Mouse (Mus musculus): ENCODE measurements around the gene Sap30. TPM values are rescaled to one million over a fixed set of nuclear protein-coding genes. Genes with fewer than 3 reads are reported as not detected.

Gene Sap30
- polyA plus RNA-seq, 1 experiment from 2014 or later = 46.6 TPM

DNA sequence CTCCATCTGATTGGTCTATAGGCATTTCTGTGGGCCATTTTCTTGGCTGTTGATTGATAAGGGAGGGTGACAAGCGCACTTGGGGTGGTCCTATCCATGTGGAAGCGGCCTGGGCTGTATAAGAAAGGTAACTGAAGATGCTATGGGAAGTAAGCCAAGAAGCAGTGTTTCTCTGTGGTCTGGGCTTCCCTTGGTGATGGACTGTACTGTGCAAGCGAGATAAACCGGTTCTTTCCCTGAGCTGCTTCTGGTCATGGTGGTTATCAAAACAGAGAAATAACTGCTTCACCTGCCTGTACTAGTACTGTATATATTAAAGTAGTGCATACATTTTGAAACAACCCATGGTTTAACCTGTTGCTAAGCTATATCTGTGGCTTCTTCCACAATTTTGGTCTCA is 4.2 kb upstream of the Sap30 start:
- WGBS = 84% methylated on average over 4 of the region's 4 CpGs
- no peaks in the 10 kb centered on the region for H3K9me3 ChIP-seq (replicated peaks)

DNA sequence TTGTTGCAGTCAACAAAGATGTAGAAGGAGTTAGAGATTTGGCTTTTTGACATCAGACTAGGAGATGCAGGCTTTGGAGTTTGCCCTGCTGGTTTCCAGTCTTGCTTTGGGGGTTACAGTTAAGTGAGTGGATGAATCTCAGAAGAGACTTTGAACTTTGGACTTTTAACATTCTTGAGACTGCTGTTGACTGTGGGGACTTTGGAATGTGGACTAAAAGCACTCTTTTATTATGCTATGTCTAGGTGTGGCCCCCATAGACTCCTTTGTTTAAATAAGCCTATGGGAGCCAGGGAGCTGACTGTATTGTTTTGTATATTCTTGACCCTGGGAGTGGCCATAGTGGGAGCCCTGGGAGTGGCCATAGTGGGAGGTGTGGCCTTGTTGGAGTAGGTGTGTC is 2.2 kb upstream of the Sap30 start:
- Histone ChIP-seq H3K36me3 (no peaks in the 10 kb centered on the region), H3K27me3 (no peaks in the 10 kb centered on the region), H3K9me3 (replicated peaks) (no peaks in the 10 kb centered on the region), H3K4me2 (no peak overlapping the region), H3K27ac (no peak overlapping the region), H3K9ac (no peak overlapping the region), H3K4me3 (no peak overlapping the region), H3K4me1 (replicated peaks) (peaks cover 10% of the 10 kb centered on the region)
- ATAC-seq (replicated peaks; ENCODE audit: insufficient number of reproducible peaks, insufficient read depth, low FRiP score, low read depth) = no peak

More for the DNA sequence above, 4.2 kb upstream of the Sap30 start:
- Histone ChIP-seq H3K27ac (no peak overlapping the region), H3K4me1 (replicated peaks) (peaks cover 6% of the 10 kb centered on the region), H3K36me3 (no peaks in the 10 kb centered on the region), H3K27me3 (no peaks in the 10 kb centered on the region), H3K4me2 (no peak overlapping the region), H3K9ac (no peak overlapping the region), H3K4me3 (no peak overlapping the region)
- no peak for ATAC-seq (replicated peaks; ENCODE audit: insufficient number of reproducible peaks, insufficient read depth, low FRiP score, low read depth)

DNA sequence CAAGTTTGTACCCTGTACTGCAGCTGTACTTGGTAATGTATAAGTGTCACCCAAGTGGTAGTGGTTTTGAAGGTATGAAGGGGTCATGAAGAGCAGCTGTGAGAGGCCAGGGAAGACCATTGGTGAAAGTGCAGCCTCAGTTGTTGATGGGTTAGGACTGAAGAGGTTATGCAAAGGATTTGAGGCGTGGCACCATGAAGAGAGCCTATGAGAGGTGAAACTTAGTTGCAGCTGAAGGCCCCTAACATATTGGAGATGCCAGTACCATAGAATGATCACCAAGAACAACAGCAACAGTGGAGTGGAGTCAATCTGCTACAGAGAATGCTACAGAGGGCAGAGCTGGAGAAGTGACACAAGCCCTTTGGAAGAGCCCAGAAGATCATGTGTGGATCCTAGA is 1.7 kb upstream of the Sap30 start:
- H3K4me3 ChIP-seq = peak overlapping the region; percentile 74; the same call in 1 of the 2 replicates
- peak overlapping the region; percentile 81; the same call in 1 of the 2 replicates for H3K4me2 ChIP-seq
- no peak overlapping the region for H3K9ac ChIP-seq
- peaks cover 10% of the 10 kb centered on the region for H3K4me1 ChIP-seq (replicated peaks)
- peak overlapping the region; percentile 97 for H3K27ac ChIP-seq
- ATAC-seq (replicated peaks; ENCODE audit: insufficient number of reproducible peaks, insufficient read depth, low FRiP score, low read depth) = no peak
- H3K27me3 ChIP-seq = no peaks in the 10 kb centered on the region
- 100% methylated on average over 1 of the region's 1 CpGs for WGBS
- H3K36me3 ChIP-seq = no peaks in the 10 kb centered on the region
- H3K9me3 ChIP-seq (replicated peaks) = no peaks in the 10 kb centered on the region

DNA sequence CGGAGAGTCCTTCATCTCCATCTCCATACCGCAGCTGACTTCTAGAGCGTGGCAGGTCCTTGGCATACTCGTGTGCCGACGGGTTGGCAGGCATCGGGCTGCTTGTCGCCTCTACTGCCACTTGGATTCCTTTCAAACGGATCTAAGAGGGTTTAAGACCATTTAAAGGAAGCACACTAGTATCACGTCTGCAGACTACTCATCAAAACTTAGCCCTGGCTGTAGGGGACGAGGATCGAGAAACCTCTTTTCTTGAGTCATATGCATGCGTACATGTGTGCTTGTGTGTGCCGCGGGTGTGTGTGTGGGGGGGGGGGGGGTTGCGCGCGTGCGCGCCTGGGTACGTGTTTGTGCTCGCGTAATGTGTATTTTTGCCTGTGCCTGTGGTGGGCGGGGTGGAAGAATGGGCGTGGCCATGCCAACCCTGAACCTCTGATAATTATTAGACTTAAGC is 679 bp upstream of the Sap30 start:
- Histone ChIP-seq H3K27ac (peak overlapping the region; percentile 97), H3K9ac (peak overlapping the region; percentile 70), H3K27me3 (no peaks in the 10 kb centered on the region), H3K9me3 (replicated peaks) (no peaks in the 10 kb centered on the region), H3K4me3 (peak overlapping the region; percentile 74), H3K36me3 (peaks cover 3% of the 10 kb centered on the region), H3K4me2 (peak overlapping the region; percentile 81), H3K4me1 (replicated peaks) (peaks cover 10% of the 10 kb centered on the region)
- under 1% methylated on average over 25 of the region's 25 CpGs for WGBS
- ATAC-seq (replicated peaks; ENCODE audit: insufficient number of reproducible peaks, insufficient read depth, low FRiP score, low read depth) = peak; percentile 56

DNA sequence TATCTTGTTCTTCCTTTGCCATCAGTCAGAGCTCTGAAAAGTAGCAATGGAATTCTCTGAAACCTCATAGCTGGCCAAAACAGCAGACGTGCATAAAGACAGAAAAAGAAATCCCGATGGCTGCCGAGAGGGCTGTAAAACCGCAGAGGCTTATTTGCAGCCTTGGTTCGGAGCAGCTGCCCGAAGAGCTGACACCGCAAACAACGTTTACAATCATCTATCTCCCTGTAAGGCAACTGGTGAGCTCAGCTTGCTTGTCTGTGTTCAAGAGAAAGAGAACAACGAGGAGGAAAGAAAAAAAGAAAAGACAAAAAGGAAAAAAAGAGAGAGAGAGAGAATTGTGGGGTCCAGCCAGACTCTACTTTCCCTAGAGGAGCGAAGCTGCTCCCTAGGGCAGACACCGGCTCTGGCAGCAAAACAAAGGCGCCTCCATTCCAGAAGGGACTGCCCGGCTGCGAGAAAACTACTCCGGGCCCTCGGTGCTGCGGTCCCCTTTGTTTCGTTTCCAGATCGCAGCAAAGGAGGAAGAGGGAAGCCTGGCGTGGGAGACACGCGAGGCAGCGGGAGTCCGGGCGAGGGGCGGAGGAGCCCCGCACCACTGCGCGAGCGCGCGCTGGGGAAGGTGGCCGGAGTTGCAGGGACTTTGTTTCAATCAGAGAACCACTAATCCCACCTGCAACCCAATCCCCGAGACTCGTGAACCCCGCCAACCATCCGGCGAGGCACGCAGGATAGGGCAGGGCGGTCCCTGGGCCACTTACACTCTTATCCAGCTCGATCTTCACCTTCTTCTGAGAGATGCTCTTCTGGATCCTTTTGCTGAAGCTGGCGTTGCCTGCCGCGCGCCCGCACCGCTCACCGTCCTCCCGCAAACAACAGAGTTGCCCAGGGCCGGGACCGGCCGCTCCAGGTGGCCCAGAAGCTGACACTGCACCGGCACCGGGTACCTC is 894 bp downstream of the Sap30 start:
- no peaks in the 10 kb centered on the region for H3K27me3 ChIP-seq
- H3K4me3 ChIP-seq = peak overlapping the region; percentile 74
- H3K4me2 ChIP-seq = peak overlapping the region; percentile 81
- H3K9ac ChIP-seq = peak overlapping the region; percentile 81
- H3K27ac ChIP-seq = peak overlapping the region; percentile 97
- peaks cover 10% of the 10 kb centered on the region for H3K4me1 ChIP-seq (replicated peaks)
- ATAC-seq (replicated peaks; ENCODE audit: insufficient number of reproducible peaks, insufficient read depth, low FRiP score, low read depth) = peak; percentile 56
- H3K9me3 ChIP-seq (replicated peaks) = no peaks in the 10 kb centered on the region
- peaks cover 10% of the 10 kb centered on the region for H3K36me3 ChIP-seq
- under 1% methylated on average over 54 of the region's 54 CpGs for WGBS

DNA sequence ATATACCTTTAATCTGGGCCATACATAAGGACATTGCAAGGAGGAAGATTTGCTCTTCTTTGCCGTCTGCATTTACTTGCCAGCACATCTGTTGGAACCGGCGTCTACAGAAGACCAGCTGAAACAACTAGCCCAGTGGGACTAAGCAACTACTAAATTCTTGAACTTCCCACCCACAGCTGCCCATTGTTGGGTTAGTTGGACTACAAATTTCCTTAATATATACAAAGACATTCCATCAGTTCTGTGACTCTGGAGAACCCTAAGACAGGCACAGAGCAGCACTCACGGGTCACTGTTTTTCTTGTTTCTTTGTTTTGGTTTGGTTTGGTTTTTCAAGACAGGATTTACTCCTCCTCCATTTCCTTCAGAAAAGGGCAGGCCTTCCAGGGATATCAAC is 7.1 kb downstream of the Sap30 start:
- Histone ChIP-seq H3K27me3 (no peaks in the 10 kb centered on the region), H3K36me3 (peaks cover 18% of the 10 kb centered on the region), H3K4me2 (no peak overlapping the region), H3K4me1 (replicated peaks) (peaks cover 14% of the 10 kb centered on the region), H3K4me3 (no peak overlapping the region), H3K27ac (no peak overlapping the region), H3K9me3 (replicated peaks) (no peaks in the 10 kb centered on the region), H3K9ac (no peak overlapping the region)
- ATAC-seq (replicated peaks; ENCODE audit: insufficient number of reproducible peaks, insufficient read depth, low FRiP score, low read depth) = no peak
- WGBS = 85% methylated on average over 4 of the region's 4 CpGs

DNA sequence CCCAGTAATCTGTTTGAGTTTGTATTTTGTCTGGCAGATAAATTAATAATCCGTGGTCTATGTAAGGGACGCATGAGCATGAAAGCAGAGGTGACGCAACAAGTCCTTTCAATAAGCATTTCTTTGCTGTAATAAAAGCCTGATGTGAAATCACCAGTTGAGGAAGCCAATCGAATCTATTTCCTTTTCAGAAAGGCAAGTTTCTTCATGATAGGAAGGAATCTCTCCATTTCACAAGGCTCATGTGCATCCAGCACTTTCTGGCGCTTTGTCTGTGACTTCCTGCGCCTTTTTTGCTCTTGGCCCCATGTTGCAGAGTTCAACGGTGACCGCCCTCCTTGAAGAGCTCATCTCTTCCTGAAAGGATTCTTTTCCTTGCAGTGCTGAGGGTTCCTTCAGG is 8.0 kb downstream of the Sap30 start:
- no peaks in the 10 kb centered on the region for H3K27me3 ChIP-seq
- WGBS = 94% methylated on average over 8 of the region's 8 CpGs

DNA sequence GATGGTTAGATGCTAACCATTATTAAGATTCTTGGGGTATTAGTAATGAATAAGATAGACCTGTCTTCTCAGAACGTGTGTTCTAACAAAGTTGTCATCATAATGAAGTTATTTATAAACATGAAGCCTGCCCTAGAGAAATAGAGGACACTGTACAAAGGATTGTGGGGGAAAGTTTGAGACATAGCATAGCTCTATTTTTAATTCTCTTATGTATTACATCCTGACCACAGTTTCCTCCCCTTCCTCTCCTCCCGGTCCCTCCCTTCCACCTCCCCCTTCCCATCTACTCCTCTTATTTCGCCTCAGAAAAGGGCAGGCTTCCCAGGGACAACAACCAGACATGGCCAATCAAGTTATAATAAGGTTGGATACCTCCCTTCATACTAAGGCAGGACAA is 9.3 kb downstream of the Sap30 start:
- Histone ChIP-seq H3K9ac (no peak overlapping the region), H3K4me2 (no peak overlapping the region), H3K9me3 (replicated peaks) (no peaks in the 10 kb centered on the region), H3K4me1 (replicated peaks) (peaks cover 11% of the 10 kb centered on the region), H3K27me3 (no peaks in the 10 kb centered on the region), H3K36me3 (peaks cover 15% of the 10 kb centered on the region), H3K4me3 (no peak overlapping the region), H3K27ac (peak overlapping the region; percentile 62)
- 24% methylated on average over 3 of the region's 3 CpGs for WGBS
- ATAC-seq (replicated peaks; ENCODE audit: insufficient number of reproducible peaks, insufficient read depth, low FRiP score, low read depth) = peak; percentile 69; the same call in 1 of the 2 replicates

More for the DNA sequence above, 8.0 kb downstream of the Sap30 start:
- no peak overlapping the region for H3K4me3 ChIP-seq
- no peak overlapping the region for H3K9ac ChIP-seq
- ATAC-seq (replicated peaks; ENCODE audit: insufficient number of reproducible peaks, insufficient read depth, low FRiP score, low read depth) = no peak
- H3K4me1 ChIP-seq (replicated peaks) = peaks cover 11% of the 10 kb centered on the region
- no peak overlapping the region for H3K27ac ChIP-seq
- H3K9me3 ChIP-seq (replicated peaks) = no peaks in the 10 kb centered on the region
- H3K4me2 ChIP-seq = no peak overlapping the region
- peaks cover 18% of the 10 kb centered on the region for H3K36me3 ChIP-seq

DNA sequence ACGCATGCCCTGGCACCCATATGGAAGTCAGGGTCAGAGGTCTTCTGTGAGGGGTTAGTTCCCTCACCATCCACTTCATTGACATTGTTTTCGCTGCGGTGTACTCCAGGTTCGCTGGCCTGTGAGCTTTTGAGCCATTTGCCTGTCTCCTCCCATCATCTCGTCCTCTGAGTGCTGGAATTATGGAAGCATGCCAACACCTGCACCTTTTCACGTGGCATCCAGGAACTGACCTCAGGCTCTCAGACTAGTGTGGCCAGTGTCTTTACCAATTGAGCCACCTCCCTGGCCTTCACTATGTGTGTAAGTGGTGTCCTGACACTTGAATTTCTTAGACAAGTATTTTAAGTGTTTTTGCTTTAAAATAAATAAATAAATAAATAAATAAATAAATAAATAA is 13.9 kb downstream of the Sap30 start:
- peaks cover 17% of the 10 kb centered on the region for H3K4me1 ChIP-seq (replicated peaks)
- no peak overlapping the region for H3K27ac ChIP-seq
- H3K4me3 ChIP-seq = no peak overlapping the region
- H3K9ac ChIP-seq = no peak overlapping the region
- 63% methylated on average over 6 of the region's 6 CpGs for WGBS
- no peak overlapping the region for H3K4me2 ChIP-seq
- no peaks in the 10 kb centered on the region for H3K27me3 ChIP-seq
- no peaks in the 10 kb centered on the region for H3K36me3 ChIP-seq
- H3K9me3 ChIP-seq (replicated peaks) = no peaks in the 10 kb centered on the region
- ATAC-seq (replicated peaks; ENCODE audit: insufficient number of reproducible peaks, insufficient read depth, low FRiP score, low read depth) = no peak

DNA sequence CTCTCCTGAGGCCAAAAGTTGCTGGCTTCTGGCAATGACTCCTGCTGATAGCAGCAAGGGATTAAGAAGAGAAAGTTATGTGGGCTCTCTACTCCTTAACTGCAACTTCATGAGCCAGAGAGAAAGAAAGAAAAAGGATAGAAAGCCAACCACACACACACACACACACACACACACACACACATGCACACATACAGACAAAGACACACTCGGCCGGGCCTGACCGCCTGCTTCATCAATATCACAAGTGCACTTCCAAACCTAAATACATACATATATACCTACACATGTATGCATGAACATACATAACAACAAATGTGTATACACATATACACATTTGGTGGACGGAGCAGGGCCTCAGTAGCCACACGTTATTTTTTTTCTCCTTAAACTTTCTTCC is 16.8 kb downstream of the Sap30 start:
- Histone ChIP-seq H3K9ac (no peak overlapping the region), H3K4me3 (no peak overlapping the region), H3K27me3 (no peaks in the 10 kb centered on the region), H3K9me3 (replicated peaks) (no peaks in the 10 kb centered on the region), H3K4me1 (replicated peaks) (peaks cover 17% of the 10 kb centered on the region), H3K36me3 (no peaks in the 10 kb centered on the region), H3K4me2 (no peak overlapping the region), H3K27ac (no peak overlapping the region)
- no peak for ATAC-seq (replicated peaks; ENCODE audit: insufficient number of reproducible peaks, insufficient read depth, low FRiP score, low read depth)
- WGBS = 83% methylated on average over 5 of the region's 5 CpGs

DNA sequence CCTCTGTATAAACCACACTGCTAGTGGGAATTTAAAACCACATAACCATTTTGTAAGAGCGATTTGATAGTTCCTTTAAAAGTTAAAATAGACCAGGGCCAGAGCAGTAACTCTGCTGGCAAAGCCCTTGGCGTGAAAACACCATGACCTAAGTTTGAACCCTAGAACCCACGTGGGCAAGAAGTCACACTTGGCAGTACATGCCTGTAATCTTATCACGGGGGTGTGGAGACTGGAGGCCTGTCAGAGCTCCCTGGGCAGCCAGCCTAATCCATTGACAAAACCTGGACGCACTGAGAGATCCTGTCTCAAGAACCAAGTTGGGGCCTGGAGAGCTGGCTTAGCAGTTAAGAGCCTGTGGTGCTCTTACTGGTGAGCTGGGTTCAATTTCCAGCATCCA is 19.0 kb downstream of the Sap30 start:
- peaks cover 17% of the 10 kb centered on the region for H3K4me1 ChIP-seq (replicated peaks)
- no peak overlapping the region for H3K9ac ChIP-seq
- no peaks in the 10 kb centered on the region for H3K9me3 ChIP-seq (replicated peaks)
- peak; percentile 98 for ATAC-seq (replicated peaks; ENCODE audit: insufficient number of reproducible peaks, insufficient read depth, low FRiP score, low read depth)
- H3K4me2 ChIP-seq = 0 out of 2 replicates have a peak overlapping the region, but pooled peaks have one; percentile 13
- 6% methylated on average over 5 of the region's 5 CpGs for WGBS
- peak overlapping the region; percentile 80 for H3K27ac ChIP-seq
- no peak overlapping the region for H3K4me3 ChIP-seq
- H3K27me3 ChIP-seq = no peaks in the 10 kb centered on the region
- H3K36me3 ChIP-seq = no peaks in the 10 kb centered on the region

DNA sequence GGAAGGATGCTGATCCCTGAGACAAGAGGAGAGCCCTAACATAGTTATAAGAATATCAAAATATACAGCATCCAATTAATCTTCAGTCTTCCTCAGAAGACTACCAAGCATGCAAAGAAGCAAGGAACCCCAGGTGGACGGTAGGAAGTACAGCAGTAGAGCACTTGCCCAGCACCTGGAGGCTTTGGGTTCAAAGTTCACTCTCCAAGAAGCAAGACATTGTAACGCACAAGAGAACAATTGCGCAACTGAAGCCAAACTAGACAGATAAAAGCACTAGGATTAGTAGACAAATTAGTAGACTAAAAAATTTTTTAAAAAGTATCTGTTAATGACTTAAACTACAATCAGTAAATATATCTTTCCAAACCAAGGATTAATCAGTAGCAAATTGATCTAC is 23.9 kb downstream of the Sap30 start:
- no peak overlapping the region for H3K9ac ChIP-seq
- no peaks in the 10 kb centered on the region for H3K9me3 ChIP-seq (replicated peaks)
- ATAC-seq (replicated peaks; ENCODE audit: insufficient number of reproducible peaks, insufficient read depth, low FRiP score, low read depth) = no peak
- no peaks in the 10 kb centered on the region for H3K27me3 ChIP-seq
- peaks cover 11% of the 10 kb centered on the region for H3K4me1 ChIP-seq (replicated peaks)
- H3K27ac ChIP-seq = no peak overlapping the region
- H3K4me2 ChIP-seq = no peak overlapping the region
- no peaks in the 10 kb centered on the region for H3K36me3 ChIP-seq
- no peak overlapping the region for H3K4me3 ChIP-seq
- WGBS = 88% methylated on average over 3 of the region's 3 CpGs

All from heart, embryonic 15.5 days (tissue).